Mouse (Mus musculus) gastrocnemius, postnatal 10 days (tissue): ENCODE measurements around the gene Fez2. TPM values are rescaled to one million over a fixed set of nuclear protein-coding genes. Genes with fewer than 3 reads are reported as not detected.

ENCODE experiments used
- DNase-seq: peaks from one replicate; pipeline ENCODE4 v3.0.0; 2021; ENCODE audit warnings: mixed read lengths
- long read RNA-seq, 2 experiments: library from polyadenylated mRNA; stranded (forward); transcript quantifications; one replicate each; pipeline ENCODE4 v2.0.0; 2021
- total RNA-seq, 2 experiments: library from RNA; stranded (reverse); gene quantifications; 2 replicates each; pipeline ENCODE4 v1.2.3; 2021

The Fez2 gene
- 10 to 100 TPM; 54.8 to 61.1 TPM for total RNA-seq
- long read RNA-seq, experiment 1, transcript Fez2-202 (9 exons, 2,041 nt), result minor isoform, 64 of 167 reads
- long read RNA-seq, experiment 1, transcript Fez2-201 (8 exons, 1,939 nt), result major isoform, 94 of 167 reads
- long read RNA-seq, experiment 1, partial matches to known transcripts, result 2 of 167 reads
- long read RNA-seq, experiment 1, other reads (novel, unspliced or antisense), result 7 of 167 reads
- long read RNA-seq, experiment 2, transcript Fez2-201 (8 exons, 1,939 nt), result major isoform, 87 of 176 reads
- long read RNA-seq, experiment 2, transcript Fez2-202 (9 exons, 2,041 nt), result minor isoform, 71 of 176 reads
- long read RNA-seq, experiment 2, partial matches to known transcripts, result 1 of 176 reads
- long read RNA-seq, experiment 2, other reads (novel, unspliced or antisense), result 17 of 176 reads

DNA sequence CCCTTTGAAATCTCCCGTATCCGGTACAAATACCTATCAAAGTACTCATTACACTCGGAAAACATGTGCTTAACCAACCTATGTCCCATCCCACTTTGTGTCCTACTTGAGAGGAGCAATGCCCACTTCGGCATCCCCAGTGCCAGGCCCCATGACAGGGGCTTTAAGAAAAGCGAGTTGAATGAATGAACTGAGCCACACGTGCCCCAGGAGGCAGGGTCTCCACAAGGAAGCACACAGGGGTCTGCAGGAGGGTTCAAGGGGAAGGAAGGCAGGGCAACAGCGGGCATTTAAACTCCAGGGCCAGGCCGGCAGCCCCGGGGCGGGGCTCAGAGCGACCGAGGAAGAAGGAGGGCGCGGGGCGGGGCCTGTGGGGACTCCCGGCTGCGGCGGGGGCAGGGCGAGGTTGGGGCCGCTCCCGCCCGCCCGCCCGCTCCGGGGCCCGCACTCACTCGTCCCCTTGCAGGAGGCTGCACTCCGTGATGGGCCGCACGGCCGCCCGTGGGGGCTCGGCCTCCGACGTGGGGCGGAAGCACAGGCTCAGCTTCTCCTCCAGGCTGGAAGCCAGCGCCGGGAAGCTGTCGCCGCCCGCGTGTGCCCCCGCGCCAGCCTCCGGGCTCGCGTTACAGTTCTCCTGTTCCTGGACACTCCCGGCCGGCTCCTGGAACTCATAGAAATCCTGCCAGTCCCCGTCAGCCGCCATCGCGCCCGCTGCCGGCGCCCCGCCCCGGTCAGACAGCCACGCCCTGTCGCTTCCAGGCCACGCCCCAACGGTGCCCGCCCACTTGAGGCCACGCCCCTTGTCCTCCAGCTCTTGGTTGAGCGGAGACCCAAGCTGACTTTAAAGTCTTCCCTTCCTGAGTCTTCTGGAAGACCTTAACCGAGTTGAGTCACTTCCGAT, at the start of gene Fez2:
TSS of gene Fez2 (minus strand) at position 772 of the 901 bp plus-strand sequence.
- peak; percentile 97 for DNase-seq

GRCm38 (mm10) chr17:78465500-78465899, 47.5 kb upstream of the Fez2 start:
- DNase-seq, result no peak

DNA sequence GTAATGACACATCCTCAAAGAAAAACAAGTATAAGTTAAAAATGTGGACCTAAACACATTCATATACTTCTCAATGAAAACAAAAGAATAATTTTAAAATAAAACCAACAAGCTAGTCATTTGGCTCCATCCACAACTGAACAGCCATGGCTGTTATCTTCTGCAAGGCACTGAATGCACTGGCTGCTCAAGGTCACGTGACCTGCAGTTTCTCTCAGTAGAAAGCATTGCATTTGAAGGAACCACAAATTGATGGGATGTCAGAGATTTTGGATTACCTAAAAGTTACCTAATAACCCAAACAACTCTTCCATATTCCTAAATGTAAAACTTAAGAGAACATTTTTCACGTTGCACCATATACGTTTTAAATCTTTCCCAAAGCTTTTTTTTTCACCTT, 47.1 kb upstream of the Fez2 start:
- no peak for DNase-seq

- no peak for DNase-seq
Measured at GRCm38 (mm10) chr17:78460140-78460539, 42.2 kb upstream of the Fez2 start.

DNA sequence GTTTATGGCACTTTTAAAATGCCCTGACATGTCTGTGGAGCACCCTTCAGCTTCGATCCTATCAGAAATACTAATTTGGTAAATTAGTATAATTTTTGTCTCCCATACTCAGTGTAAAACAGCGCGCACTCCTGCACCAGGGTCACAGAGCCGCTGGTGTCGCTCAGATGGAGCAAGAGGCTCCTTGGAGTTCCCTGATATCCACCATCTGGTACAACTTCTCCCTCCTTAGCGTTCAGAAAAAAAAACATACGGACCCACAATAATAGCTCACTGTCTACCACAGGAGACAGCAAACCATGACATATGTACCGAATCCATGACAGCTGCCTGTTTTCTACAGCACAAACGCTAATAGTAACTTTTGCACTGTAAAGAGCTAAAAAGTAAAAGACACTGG, 37.6 kb upstream of the Fez2 start:
- DNase-seq, result no peak

DNA sequence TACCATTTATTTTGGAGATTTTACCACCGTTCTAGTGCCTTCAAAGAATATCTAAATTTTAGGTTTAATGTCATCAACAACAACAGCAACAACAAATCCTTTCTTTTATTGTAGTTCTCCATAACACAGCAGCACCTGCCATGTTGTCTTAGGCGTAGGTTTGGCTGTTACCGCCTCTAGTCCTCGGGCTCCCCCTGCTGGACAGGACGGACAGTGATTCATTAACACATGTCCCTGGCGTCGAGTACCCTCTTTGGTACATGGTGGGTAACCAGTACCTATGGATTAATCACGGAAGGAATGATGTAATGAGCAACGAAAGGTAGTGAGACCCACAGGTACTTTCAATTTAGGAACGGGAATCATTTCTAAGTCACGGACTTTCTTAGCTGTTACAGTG, 37.2 kb upstream of the Fez2 start:
- DNase-seq, result peak; percentile 80

DNA sequence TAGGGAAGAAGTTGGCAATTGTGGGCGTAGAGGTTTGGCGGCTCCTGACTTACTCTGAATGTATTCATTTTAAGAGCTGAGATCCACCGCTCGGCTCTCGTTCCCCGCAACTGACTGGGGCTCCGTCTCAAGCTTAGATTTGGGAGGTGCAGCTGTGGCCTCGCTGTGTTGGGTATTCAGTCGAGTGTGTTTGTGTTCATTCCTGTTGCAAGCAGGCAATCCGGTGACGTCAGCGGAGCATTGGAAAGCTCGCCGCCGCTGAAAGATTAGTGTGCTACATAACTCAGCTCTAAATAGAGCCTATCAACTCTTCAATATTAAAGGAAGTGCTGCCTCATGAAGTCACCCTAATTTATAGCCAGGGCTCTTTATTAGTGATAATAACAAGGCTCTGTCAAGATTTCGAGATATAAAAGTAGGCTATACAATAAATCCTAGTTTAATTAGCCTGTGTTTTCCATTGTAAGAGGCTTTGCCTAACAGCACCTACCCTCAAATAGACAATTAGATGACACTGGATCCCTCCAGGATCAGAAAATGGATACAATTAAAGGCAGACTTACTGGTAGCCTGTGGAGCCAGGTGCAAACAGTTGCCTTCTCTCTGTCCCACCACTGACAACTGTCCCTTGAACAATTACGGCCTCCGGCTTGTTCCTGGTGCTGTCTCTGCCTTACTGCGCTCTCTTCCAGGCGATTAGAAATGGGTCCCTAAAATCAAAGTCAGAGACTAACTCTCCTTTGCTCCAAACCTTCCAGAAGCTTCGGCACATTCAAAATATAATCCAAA, 36.4 kb upstream of the Fez2 start:
- DNase-seq, result peak; percentile 17

DNA sequence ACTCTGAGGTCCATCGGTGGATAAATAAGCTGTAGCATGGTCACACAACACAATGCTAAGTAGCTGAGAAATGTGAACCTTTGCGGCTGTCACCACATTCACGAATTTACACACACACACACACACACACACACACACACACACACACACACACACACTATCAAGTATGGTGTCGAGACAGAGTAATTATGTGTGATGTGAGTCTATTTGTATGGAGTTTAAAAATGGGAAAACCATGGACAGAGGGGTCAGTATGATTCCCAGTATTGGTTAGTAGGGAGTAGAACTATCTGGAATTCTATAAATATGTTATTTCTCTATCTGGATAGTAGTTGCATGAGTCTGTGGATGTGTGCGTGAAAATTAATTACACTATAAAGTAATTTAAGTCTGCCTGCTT, 35.6 kb upstream of the Fez2 start:
- DNase-seq, result no peak

DNA sequence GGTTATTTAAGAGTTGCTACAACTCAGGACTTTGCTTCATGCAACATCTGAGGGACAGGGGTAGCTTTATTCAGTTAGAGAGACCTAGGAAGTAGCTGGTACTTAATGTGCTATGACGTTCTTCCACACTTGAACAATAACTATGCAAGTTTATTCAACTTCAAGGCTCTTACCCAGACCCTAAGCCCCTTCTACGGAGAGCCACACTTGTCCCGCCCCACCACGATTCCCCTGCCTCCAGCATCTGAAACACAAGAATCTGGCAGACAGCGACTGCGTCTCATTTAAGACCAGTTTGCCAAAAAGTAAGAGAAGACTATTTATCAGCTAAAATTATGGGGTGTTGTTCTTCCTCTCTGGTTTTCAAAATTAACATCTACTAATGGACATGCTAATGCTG, 33.9 kb upstream of the Fez2 start:
- no peak for DNase-seq

GRCm38 (mm10) chr17:78451332-78451793, 33.4 kb upstream of the Fez2 start:
- no peak for DNase-seq

GRCm38 (mm10) chr17:78449635-78450197, 31.8 kb upstream of the Fez2 start:
- no peak for DNase-seq

GRCm38 (mm10) chr17:78444826-78445225, 26.9 kb upstream of the Fez2 start:
- DNase-seq, result no peak

GRCm38 (mm10) chr17:78440771-78441170, 22.8 kb upstream of the Fez2 start:
- DNase-seq, result no peak

- DNase-seq, result no peak
Measured at GRCm38 (mm10) chr17:78437161-78437560, 19.2 kb upstream of the Fez2 start.

GRCm38 (mm10) chr17:78435661-78436060, 17.7 kb upstream of the Fez2 start:
- no peak for DNase-seq

- peak; percentile 70 for DNase-seq
Measured at GRCm38 (mm10) chr17:78434746-78435145, 16.8 kb upstream of the Fez2 start.

DNA sequence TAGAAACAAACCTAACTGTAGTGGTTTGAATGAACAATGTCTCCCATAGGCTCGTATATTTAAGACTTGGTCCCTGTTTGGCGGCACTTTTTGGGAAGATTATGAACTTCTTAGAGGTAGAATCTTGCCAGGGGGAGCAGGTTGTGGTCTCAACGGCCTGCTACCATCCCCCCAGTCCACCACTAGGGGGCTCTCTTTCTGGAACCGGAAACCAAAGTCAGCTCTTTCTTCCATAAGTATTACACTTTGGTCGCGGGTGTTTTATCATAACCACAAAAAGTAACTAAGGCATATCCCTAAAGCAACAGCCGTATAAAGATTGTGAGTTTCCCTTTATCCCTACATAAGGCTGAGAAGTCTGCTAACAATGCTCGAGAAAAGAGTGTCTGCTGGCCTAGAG, 12.4 kb upstream of the Fez2 start:
- DNase-seq, result no peak

DNA sequence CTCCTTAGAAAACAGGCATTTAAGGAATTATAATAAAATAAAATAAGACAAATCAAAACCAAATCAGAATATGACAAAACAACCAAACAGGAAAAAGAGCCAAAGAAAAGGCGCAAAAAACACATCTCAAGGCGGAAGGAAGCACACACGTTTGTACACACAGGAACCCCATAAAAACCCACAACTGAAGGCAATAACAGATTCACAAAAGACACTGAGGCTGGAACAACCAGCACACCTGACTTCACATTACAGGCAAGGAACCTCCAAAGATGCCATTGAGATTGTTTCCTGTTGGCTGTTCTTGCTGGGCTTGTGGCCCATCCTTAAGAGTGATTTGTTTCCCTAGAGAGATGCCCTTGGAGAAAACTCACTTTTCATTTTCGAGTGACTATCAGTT, 11.1 kb upstream of the Fez2 start:
- DNase-seq, result no peak

GRCm38 (mm10) chr17:78425026-78425425, 7.1 kb upstream of the Fez2 start:
- no peak for DNase-seq

GRCm38 (mm10) chr17:78419216-78419615, 1.3 kb upstream of the Fez2 start:
- DNase-seq, result no peak

GRCm38 (mm10) chr17:78415255-78415654, 2.7 kb downstream of the Fez2 start:
- DNase-seq, result no peak

GRCm38 (mm10) chr17:78409900-78410299, 8.1 kb downstream of the Fez2 start:
- no peak for DNase-seq
